Mouse (Mus musculus): Measurements from ENCODE around the gene Mef2d.
"Not testable (repeated sequence)": the region's sequence is repeated elsewhere in the genome, so short reads cannot be mapped to it uniquely, and the experiment has no call there.

Gene Mef2d

GRCm38 (mm10) chr3:88150061-88150998, 8.2 kb downstream of the Mef2d start:
- peak; percentile 61 to 81 for DNase-seq (ENCODE audit: low spot score in 2 of 2)

GRCm38 (mm10) chr3:88150999-88151364, 8.8 kb downstream of the Mef2d start:
- no peak for DNase-seq (ENCODE audit: low spot score in 2 of 2)

- peak; percentile 85 to 88 for DNase-seq (ENCODE audit: low spot score in 2 of 2)
Observed at GRCm38 (mm10) chr3:88152056-88152455, 9.9 kb downstream of the Mef2d start.

- DNase-seq (ENCODE audit: low spot score in 2 of 2), result no peak
Observed at GRCm38 (mm10) chr3:88153290-88154011, 11.3 kb downstream of the Mef2d start.

- no peak for DNase-seq (ENCODE audit: low spot score in 2 of 2)
Observed at GRCm38 (mm10) chr3:88154236-88154635, 12.1 kb downstream of the Mef2d start.

- no peak for DNase-seq (ENCODE audit: low spot score in 2 of 2)
Observed at GRCm38 (mm10) chr3:88156817-88157216, 14.6 kb downstream of the Mef2d start.

GRCm38 (mm10) chr3:88157771-88158597, 15.8 kb downstream of the Mef2d start:
- peak in 1 of 2 experiments; percentile 58 for DNase-seq (ENCODE audit: low spot score in 2 of 2)

- DNase-seq (ENCODE audit: low spot score in 2 of 2), result no peak
Observed at GRCm38 (mm10) chr3:88158991-88159390, 16.8 kb downstream of the Mef2d start.

GRCm38 (mm10) chr3:88160856-88161255, 18.7 kb downstream of the Mef2d start:
- no peak for DNase-seq (ENCODE audit: low spot score in 2 of 2)

GRCm38 (mm10) chr3:88162259-88162658, 20.1 kb downstream of the Mef2d start:
- peak in 1 of 2 experiments; percentile 49 for DNase-seq (ENCODE audit: low spot score in 2 of 2)

- peak in 1 of 2 experiments; percentile 9 for DNase-seq (ENCODE audit: low spot score in 2 of 2)
Observed at GRCm38 (mm10) chr3:88162811-88163210, 20.6 kb downstream of the Mef2d start.

- DNase-seq (ENCODE audit: low spot score in 2 of 2), result no peak
Observed at GRCm38 (mm10) chr3:88163847-88164246, 21.7 kb downstream of the Mef2d start.

- no peak for DNase-seq (ENCODE audit: low spot score in 2 of 2)
Observed at GRCm38 (mm10) chr3:88164263-88164662, 22.1 kb downstream of the Mef2d start.

GRCm38 (mm10) chr3:88166056-88166455, 23.9 kb downstream of the Mef2d start:
- no peak for DNase-seq (ENCODE audit: low spot score in 2 of 2)

GRCm38 (mm10) chr3:88170361-88170760, 28.2 kb downstream of the Mef2d start:
- no peak for DNase-seq (ENCODE audit: low spot score in 2 of 2)

- no peak for DNase-seq (ENCODE audit: low spot score in 2 of 2)
Observed at GRCm38 (mm10) chr3:88172440-88172839, 30.3 kb downstream of the Mef2d start.

- no peak for DNase-seq (ENCODE audit: low spot score in 2 of 2)
Observed at GRCm38 (mm10) chr3:88173375-88173774, 31.2 kb downstream of the Mef2d start.

- no peak for DNase-seq (ENCODE audit: low spot score in 2 of 2)
Observed at GRCm38 (mm10) chr3:88174894-88175293, 32.7 kb downstream of the Mef2d start.

- DNase-seq (ENCODE audit: low spot score in 2 of 2), result no peak
Observed at GRCm38 (mm10) chr3:88177106-88177505, 34.9 kb downstream of the Mef2d start.

GRCm38 (mm10) chr3:88177562-88178345, 35.6 kb downstream of the Mef2d start:
- DNase-seq (ENCODE audit: low spot score in 2 of 2), result peak; percentile 99 to 100

- DNase-seq (ENCODE audit: low spot score in 2 of 2), result not testable (repeated sequence)
Observed at GRCm38 (mm10) chr3:88178346-88178733, 36.2 kb downstream of the Mef2d start.

Data from frontal cortex, postnatal 10 days (tissue).